Mouse (Mus musculus) MN1 (cell line): Measurements from ENCODE around the gene Timp2.
A peak's percentile ranks its signal among the peaks of the same experiment; 100 is the strongest.

Experiments
- DNase-seq: peaks from one replicate; pipeline ENCODE4 v3.0.0-alpha.2; 2016; ENCODE audit warnings: low spot score

Gene Timp2

GRCm38 (mm10) chr11:118289999-118290889 lies 65.3 kb downstream of the Timp2 start, which contains the start of gene Usp36:
Gene Usp36, minus strand, starts transcription at chr11:118290244.
- DNase-seq, result peak; percentile 100

GRCm38 (mm10) chr11:118289562-118289961 lies 66.0 kb downstream of the Timp2 start:
- peak; percentile 67 for DNase-seq

- peak; percentile 66 for DNase-seq
These were observed 66.5 kb downstream of the Timp2 start for GRCm38 (mm10) chr11:118289037-118289511.

- no peak for DNase-seq
These were observed 68.0 kb downstream of the Timp2 start for GRCm38 (mm10) chr11:118287573-118287972.

GRCm38 (mm10) chr11:118286434-118286833 lies 69.1 kb downstream of the Timp2 start:
- DNase-seq, result no peak

- DNase-seq, result no peak
These were observed 69.7 kb downstream of the Timp2 start for GRCm38 (mm10) chr11:118285791-118286190.

GRCm38 (mm10) chr11:118280218-118280617 lies 75.3 kb downstream of the Timp2 start:
- DNase-seq, result no peak

GRCm38 (mm10) chr11:118276328-118276727 lies 79.2 kb downstream of the Timp2 start:
- DNase-seq, result no peak

- DNase-seq, result no peak
These were observed 80.4 kb downstream of the Timp2 start for GRCm38 (mm10) chr11:118275092-118275491.

- no peak for DNase-seq
These were observed 85.7 kb downstream of the Timp2 start for GRCm38 (mm10) chr11:118269827-118270226.

- DNase-seq, result no peak
These were observed 88.9 kb downstream of the Timp2 start for GRCm38 (mm10) chr11:118266666-118267046.

GRCm38 (mm10) chr11:118266044-118266665 lies 89.4 kb downstream of the Timp2 start:
- no peak for DNase-seq

- no peak for DNase-seq
These were observed 89.9 kb downstream of the Timp2 start for GRCm38 (mm10) chr11:118265621-118266020.

GRCm38 (mm10) chr11:118263146-118263545 lies 92.4 kb downstream of the Timp2 start:
- DNase-seq, result no peak

GRCm38 (mm10) chr11:118260081-118260480 lies 95.5 kb downstream of the Timp2 start:
- DNase-seq, result no peak

GRCm38 (mm10) chr11:118259580-118259979 lies 96.0 kb downstream of the Timp2 start:
- DNase-seq, result no peak

- DNase-seq, result no peak
These were observed 99.2 kb downstream of the Timp2 start for GRCm38 (mm10) chr11:118256371-118256770.

GRCm38 (mm10) chr11:118254159-118254951 lies 101.2 kb downstream of the Timp2 start:
- DNase-seq, result peak; percentile 74

- no peak for DNase-seq
These were observed 101.9 kb downstream of the Timp2 start for GRCm38 (mm10) chr11:118253447-118254158.
